Mouse (Mus musculus) gastrocnemius, adult 18-20 months (tissue): ENCODE data around the gene Zfp39. TPM values are rescaled to one million over a fixed set of nuclear protein-coding genes. Genes with fewer than 3 reads are reported as not detected.
A peak's percentile ranks its signal among the peaks of the same experiment; 100 is the strongest.

ENCODE experiments used
- DNase-seq: peaks from one replicate; pipeline ENCODE4 v3.0.0; 2021; ENCODE audit warnings: low spot score
- long read RNA-seq, 2 experiments: library from polyadenylated mRNA; stranded (forward); transcript quantifications; one replicate each; pipeline ENCODE4 v2.0.0; 2021
- total RNA-seq, 2 experiments: library from RNA; stranded (reverse); gene quantifications; 2 replicates each; pipeline ENCODE4 v1.2.3; 2021

The Zfp39 gene
- 1 to 10 TPM; 2.8 to 3.1 TPM for total RNA-seq
- long read RNA-seq, experiment 1, partial matches to known transcripts = 0 of 4 reads
- long read RNA-seq, experiment 1, other reads (novel, unspliced or antisense) = 0 of 4 reads
- long read RNA-seq, experiment 2, transcript Zfp39-201 (5 exons, 3,890 nt) = major isoform, 10 of 10 reads
- long read RNA-seq, experiment 2, partial matches to known transcripts = 0 of 10 reads
- long read RNA-seq, experiment 2, other reads (novel, unspliced or antisense) = 0 of 10 reads

- DNase-seq = peak; percentile 98
Observed at GRCm38 (mm10) chr11:58903511-58904409, at the start of gene Zfp39. Zfp39 (minus strand) TSS chr11:58904225.

GRCm38 (mm10) chr11:58953351-58954169 is 49.5 kb upstream of the Zfp39 start:
- no peak for DNase-seq

GRCm38 (mm10) chr11:58951210-58951609 is 47.2 kb upstream of the Zfp39 start:
- DNase-seq = no peak

GRCm38 (mm10) chr11:58949480-58950431 is 45.7 kb upstream of the Zfp39 start:
- no peak for DNase-seq

- DNase-seq = no peak
Observed at GRCm38 (mm10) chr11:58948542-58949479, 44.8 kb upstream of the Zfp39 start, which contains the start of gene Hist3h2ba. Hist3h2ba (plus strand) TSS chr11:58948920.

GRCm38 (mm10) chr11:58947798-58948528 is 43.9 kb upstream of the Zfp39 start:
- DNase-seq = no peak

- DNase-seq = no peak
Observed at GRCm38 (mm10) chr11:58947306-58947705, 43.3 kb upstream of the Zfp39 start.

DNA sequence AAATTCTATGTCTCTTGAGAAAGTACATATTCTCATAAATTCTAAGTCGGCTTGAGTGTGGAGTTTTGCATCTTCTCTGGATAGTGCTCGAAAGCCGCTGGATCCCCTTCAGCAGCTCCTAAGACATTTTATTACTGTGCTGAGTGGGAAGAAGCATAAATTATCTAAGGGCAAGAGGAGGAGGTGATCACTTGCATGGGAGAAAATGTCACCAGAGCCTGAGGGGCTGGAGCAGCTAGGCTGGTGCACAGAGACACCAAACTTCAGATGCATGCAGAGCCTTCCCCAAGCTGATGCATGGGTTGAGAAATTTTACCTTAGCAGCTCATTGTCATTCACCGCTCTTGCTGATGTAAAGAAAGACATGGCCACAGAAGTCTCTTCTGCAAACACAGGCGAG is 40.1 kb upstream of the Zfp39 start:
- DNase-seq = no peak

DNA sequence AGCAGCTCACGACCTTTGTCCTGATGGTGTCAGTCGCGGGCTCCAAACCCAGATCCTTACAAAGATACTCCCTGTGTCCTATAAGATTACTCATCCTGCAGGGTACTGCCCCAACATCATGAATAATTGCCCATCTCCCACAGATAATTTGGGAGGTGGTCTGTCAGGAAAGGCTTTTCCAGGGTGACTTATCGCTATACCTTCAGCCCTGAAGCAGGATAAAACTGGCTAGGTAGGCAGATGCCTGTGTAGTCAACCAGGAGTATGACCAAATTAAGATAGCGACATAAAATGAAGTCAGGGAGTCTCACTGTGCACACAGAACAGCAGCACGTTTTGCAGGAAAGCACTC is 35.0 kb upstream of the Zfp39 start:
- no peak for DNase-seq

GRCm38 (mm10) chr11:58938322-58939087 is 34.5 kb upstream of the Zfp39 start, which contains the start of gene Rnf187:
Rnf187 (minus strand) TSS chr11:58938916.
- peak; percentile 90 for DNase-seq

DNA sequence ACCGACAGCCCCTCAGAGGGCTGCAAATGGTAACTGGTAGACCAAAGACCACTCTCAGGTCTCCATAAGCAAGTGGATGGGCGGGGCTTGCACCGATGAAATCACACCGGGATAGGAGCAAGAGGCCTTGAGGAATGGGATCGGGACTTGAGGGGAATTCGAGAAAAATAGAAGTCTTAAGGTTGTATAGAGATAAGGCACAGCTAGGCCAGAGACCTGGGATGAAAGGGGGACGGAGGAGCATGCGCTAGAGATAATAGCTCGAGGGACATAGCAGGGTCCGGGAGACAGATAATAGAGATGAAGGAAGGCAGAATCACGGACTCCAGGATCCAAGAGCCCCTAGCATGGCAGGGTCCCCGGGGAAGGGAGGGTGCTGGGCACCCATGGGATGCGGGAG is 33.9 kb upstream of the Zfp39 start:
- no peak for DNase-seq

DNA sequence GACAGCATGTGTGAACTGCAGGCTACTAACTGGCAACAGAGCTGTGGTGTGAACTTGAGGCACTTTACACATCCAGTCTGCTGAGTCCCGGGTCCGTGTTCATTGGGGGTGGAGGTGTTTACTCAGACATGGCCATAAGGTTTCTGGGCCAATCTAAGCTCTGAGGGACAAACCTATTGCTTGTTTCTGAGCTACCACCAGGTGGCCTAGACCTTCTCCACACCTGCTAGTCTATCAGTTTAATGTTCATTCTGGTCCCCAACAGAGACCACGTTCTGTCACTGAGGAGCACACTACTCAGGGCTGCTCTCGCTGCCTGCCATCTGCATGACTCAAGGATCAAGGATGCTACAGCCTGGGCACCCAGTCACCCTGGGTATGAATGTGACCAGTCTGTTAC is 27.6 kb upstream of the Zfp39 start:
- no peak for DNase-seq

- no peak for DNase-seq
Observed at GRCm38 (mm10) chr11:58930254-58930653, 26.2 kb upstream of the Zfp39 start.

DNA sequence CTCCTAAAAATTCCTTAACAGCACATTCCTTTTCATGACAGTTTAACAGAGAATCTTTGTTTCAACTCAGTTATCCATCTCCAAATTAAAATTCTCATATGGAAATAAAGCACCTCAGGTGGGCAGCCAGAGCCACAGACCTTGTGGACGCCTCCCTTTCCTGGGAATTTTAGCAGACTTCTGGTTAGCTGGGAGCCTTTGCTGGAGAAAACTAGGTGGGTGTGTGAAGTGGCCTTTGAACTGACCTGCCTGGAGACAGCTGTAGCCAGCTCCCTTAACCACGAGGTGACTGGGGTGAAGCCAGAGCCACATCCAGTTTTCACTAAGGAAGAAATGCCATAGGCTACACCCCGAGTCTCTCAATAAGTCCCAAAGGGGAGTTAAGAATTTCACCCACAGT is 25.6 kb upstream of the Zfp39 start:
- DNase-seq = no peak

DNA sequence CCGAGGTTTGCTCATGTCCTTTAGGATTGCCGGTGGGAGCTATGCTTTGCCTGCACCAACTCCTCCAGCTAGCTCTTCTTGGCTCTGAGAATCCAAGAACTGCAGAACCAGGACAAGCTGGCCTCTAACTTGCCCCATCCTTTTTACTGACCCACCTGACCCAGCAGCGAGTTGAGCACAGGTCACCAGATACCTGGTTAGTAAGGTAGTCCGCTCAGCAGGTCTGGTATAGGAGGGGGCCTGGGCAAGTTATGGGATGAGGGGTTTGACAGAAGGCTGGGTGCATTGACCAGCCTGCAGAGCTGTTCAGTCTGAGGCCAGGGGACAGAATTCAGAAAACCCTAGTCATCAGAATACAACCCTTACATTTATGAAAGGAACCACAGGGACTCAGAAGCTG is 25.0 kb upstream of the Zfp39 start:
- DNase-seq = no peak

DNA sequence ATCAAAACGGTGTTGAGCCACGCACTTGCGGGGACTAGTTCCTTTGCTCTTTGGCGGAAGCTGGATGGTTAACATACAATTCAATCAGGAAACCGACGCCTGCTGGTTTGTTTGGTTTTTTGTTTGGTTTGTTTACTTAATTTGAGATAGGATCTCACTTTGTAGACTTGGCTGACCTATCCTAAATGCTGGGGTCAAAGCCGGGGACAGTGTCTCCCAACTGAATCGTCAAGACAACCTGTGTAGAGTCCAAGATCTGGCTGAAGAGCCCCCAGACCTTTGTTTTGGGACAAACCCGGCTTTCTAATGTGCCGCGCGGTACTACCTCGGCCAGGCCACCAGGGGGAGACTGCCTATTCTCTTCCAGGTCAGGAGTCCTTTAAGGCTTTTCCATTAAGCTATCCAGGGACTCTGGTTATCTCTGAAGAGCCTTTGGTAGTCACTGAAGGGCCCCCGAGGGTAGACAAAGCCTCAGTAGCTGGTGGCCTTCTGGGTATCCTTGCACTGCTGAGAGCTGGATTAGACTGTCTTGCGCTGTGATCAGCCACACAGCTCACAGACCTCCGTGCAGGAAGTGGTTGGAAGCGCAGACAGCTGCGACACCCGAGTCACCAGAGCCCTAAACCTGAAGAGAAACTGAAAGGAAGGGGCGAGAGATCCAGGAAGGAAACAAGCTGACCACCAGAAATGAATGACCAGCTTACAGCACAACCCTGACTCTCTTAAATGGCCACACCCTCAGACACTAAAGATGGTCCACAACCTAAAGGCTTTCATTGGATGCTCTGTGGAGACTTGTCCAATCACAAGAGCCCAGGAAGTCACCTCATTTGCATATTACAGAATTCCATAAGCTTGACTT is 24.0 kb upstream of the Zfp39 start:
- peak; percentile 51 for DNase-seq

- no peak for DNase-seq
Observed at GRCm38 (mm10) chr11:58927053-58927452, 23.0 kb upstream of the Zfp39 start.
